Mouse (Mus musculus): Measurements from ENCODE around the gene Ulk2.

- TF ChIP-seq CTCF (IDR thresholded peaks at IDR 0.05; ENCODE audit: low read depth, low read length): no peak
- no peak for TF ChIP-seq POLR2A (IDR thresholded peaks at IDR 0.05; ENCODE audit: borderline replicate concordance, low read depth, low read length)
Measured at GRCm38 (mm10) chr11:61793441-61793840, 61.4 kb downstream of the Ulk2 start.
